In the genomic region with DNA sequence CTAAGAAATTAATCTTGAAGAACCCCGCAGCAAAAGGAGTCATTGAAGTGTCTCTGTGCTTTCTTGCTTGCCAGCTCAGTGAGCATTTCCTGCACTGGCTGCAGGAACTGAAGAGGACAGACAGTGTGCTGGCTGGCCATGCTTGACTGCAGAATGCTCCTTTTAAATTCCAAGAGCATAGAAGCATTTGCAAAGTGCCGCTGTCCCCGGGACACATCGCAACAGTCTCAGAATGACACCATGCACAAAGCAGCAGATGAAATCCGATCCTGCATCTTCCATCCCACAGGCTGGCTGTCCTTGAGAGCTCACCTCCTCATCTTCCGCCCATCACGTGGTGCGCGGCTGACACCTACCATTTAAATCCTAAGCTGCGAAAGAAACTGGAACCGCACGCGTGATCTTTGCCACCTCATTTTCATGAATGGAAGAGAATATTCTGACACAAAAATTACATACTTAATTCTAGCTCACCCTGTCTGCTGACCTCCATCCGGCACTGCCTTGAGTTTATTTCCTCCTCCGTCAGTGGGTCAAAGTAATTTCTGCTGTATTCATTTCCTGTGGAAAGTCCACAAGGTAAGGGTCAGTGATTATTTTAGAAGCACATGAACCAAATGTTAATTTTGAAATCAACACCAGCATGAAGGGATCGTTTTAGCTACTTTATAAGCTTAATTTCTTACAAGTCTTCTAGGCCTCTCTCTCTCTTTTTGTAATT, we compare ENCODE assay signal across 17 mouse cellular contexts.
DNase-seq lines count a peak whose midpoint lies in the region; ATAC-seq and TF ChIP-seq lines count a peak whose summit lies in the region.
"Had no signal": no experiment of that assay in that cellular context is flagged by ENCODE, and none has a peak within 500 bp of the region (broad histone marks: within the 10 kb centered on the region; RNA-seq: fewer than 3 reads in every experiment).

No protein-coding gene starts in this region.

- no peak overlapping the region for H3K9ac ChIP-seq in kidney, embryonic 15.5 days
- no peak overlapping the region for H3K9ac ChIP-seq in embryonic facial prominence, embryonic 11.5 days (replicated peaks; ENCODE audit: low read length)
- no peak overlapping the region for H3K9ac ChIP-seq in midbrain, embryonic 14.5 days (replicated peaks; ENCODE audit: low read length)
- H3K9ac ChIP-seq: limb, embryonic 15.5 days; neural tube, embryonic 12.5 days had no signal

- DNase-seq in kidney, adult 8-10 months: no peak
- peak; percentile 46 for DNase-seq in brain, embryonic 14.5 days (ENCODE audit: low read depth)
- DNase-seq in embryonic facial prominence, embryonic 11.5 days (ENCODE audit: low spot score): peak; percentile 39
- DNase-seq in midbrain, embryonic 14.5 days: peak; percentile 39
- DNase-seq in layer of hippocampus, adult 11-12 months (ENCODE audit: low spot score): no peak
- no peak for DNase-seq in thymus, postnatal 10 days (ENCODE audit: low spot score in 2 of 2)
- no peak for DNase-seq in layer of hippocampus, adult 9-10 months (ENCODE audit: low spot score)
- DNase-seq: gastrocnemius, postnatal 25 days; heart, postnatal 10 days; layer of hippocampus, adult 9-11 months; lung, postnatal 10 days; right cerebral cortex, postnatal 4 days had no signal

- peak overlapping the region; percentile 18; the same call in 1 of the 2 replicates for H3K27ac ChIP-seq in kidney, embryonic 15.5 days
- H3K27ac ChIP-seq in embryonic facial prominence, embryonic 11.5 days (replicated peaks; ENCODE audit: low read depth, low read length): no peak overlapping the region
- H3K27ac ChIP-seq in midbrain, embryonic 14.5 days (replicated peaks; ENCODE audit: low read depth, low read length): no peak overlapping the region
- H3K27ac ChIP-seq: limb, embryonic 15.5 days; neural tube, embryonic 12.5 days; stomach, postnatal 0 days had no signal

- H3K9me3 ChIP-seq in kidney, embryonic 15.5 days (replicated peaks): no peaks in the 10 kb centered on the region
- no peaks in the 10 kb centered on the region for H3K9me3 ChIP-seq in embryonic facial prominence, embryonic 11.5 days (replicated peaks; ENCODE audit: control insufficient read depth, low read length)
- no peaks in the 10 kb centered on the region for H3K9me3 ChIP-seq in midbrain, embryonic 14.5 days (ENCODE audit: control insufficient read depth, low read length)
- H3K9me3 ChIP-seq: limb, embryonic 15.5 days; neural tube, embryonic 12.5 days had no signal

- TF ChIP-seq CTCF in brain, embryonic 14.5 days (IDR thresholded peaks at IDR 0.05; ENCODE audit: borderline replicate concordance, extremely low read depth, insufficient read depth, insufficient read length): no peak

- H3K4me1 ChIP-seq in kidney, embryonic 15.5 days: peaks cover 9% of the 10 kb centered on the region; the same call in 1 of the 2 replicates
- no peaks in the 10 kb centered on the region for H3K4me1 ChIP-seq in embryonic facial prominence, embryonic 11.5 days (ENCODE audit: control insufficient read depth, insufficient read depth, low read length)
- no peaks in the 10 kb centered on the region for H3K4me1 ChIP-seq in midbrain, embryonic 14.5 days (ENCODE audit: control insufficient read depth, insufficient read depth, low read length)
- H3K4me1 ChIP-seq: limb, embryonic 15.5 days; neural tube, embryonic 12.5 days had no signal

- H3K27me3 ChIP-seq in kidney, embryonic 15.5 days: no peaks in the 10 kb centered on the region
- H3K27me3 ChIP-seq in embryonic facial prominence, embryonic 11.5 days (ENCODE audit: control insufficient read depth, insufficient read depth, low read length): no peaks in the 10 kb centered on the region
- H3K27me3 ChIP-seq in midbrain, embryonic 14.5 days (ENCODE audit: control insufficient read depth, insufficient read depth, low read length): no peaks in the 10 kb centered on the region
- H3K27me3 ChIP-seq: neural tube, embryonic 12.5 days had no signal

- TF ChIP-seq POLR2A in brain, embryonic 14.5 days (IDR thresholded peaks at IDR 0.05; ENCODE audit: borderline replicate concordance, extremely low read depth, insufficient read depth, insufficient read length, poor library complexity, severe bottlenecking): no peak

- peak; percentile 92 for ATAC-seq in kidney, embryonic 15.5 days (replicated peaks; ENCODE audit: low FRiP score)
- no peak for ATAC-seq in embryonic facial prominence, embryonic 11.5 days (replicated peaks; ENCODE audit: insufficient number of reproducible peaks, low FRiP score, low TSS enrichment, low read depth)
- no peak for ATAC-seq in midbrain, embryonic 14.5 days (ENCODE audit: low FRiP score, low TSS enrichment)
- ATAC-seq: activated CD4-positive, CD25-positive, alpha-beta regulatory T cell, adult 4 months had no signal

- peak overlapping the region; percentile 51 for H3K4me2 ChIP-seq in kidney, embryonic 15.5 days
- H3K4me2 ChIP-seq in embryonic facial prominence, embryonic 11.5 days (ENCODE audit: low read depth, low read length): no peak overlapping the region
- peak overlapping the region; percentile 32 for H3K4me2 ChIP-seq in midbrain, embryonic 14.5 days (ENCODE audit: low read length)
- H3K4me2 ChIP-seq: limb, embryonic 15.5 days; neural tube, embryonic 12.5 days had no signal

- WGBS in kidney, embryonic 15.5 days: 30% methylated on average over 16 of the region's 16 CpGs
- 50% methylated on average over 16 of the region's 16 CpGs for WGBS in embryonic facial prominence, embryonic 11.5 days
- 45% methylated on average over 16 of the region's 16 CpGs for WGBS in midbrain, embryonic 14.5 days

- H3K4me3 ChIP-seq in kidney, embryonic 15.5 days (replicated peaks): peak overlapping the region; percentile 12; the same call in 1 of the 2 replicates
- no peak overlapping the region for H3K4me3 ChIP-seq in embryonic facial prominence, embryonic 11.5 days (ENCODE audit: low read depth, low read length)
- H3K4me3 ChIP-seq in midbrain, embryonic 14.5 days (replicated peaks; ENCODE audit: low read depth, low read length): no peak overlapping the region
- H3K4me3 ChIP-seq: limb, embryonic 15.5 days; neural tube, embryonic 12.5 days had no signal

- H3K36me3 ChIP-seq in kidney, embryonic 15.5 days: no peaks in the 10 kb centered on the region
- no peaks in the 10 kb centered on the region for H3K36me3 ChIP-seq in embryonic facial prominence, embryonic 11.5 days (replicated peaks; ENCODE audit: control insufficient read depth, insufficient read depth, low read depth, low read length)
- H3K36me3 ChIP-seq in midbrain, embryonic 14.5 days (ENCODE audit: control insufficient read depth, insufficient read depth, low read length): no peaks in the 10 kb centered on the region
- H3K36me3 ChIP-seq: limb, embryonic 15.5 days; neural tube, embryonic 12.5 days had no signal

Comparison
In these comparisons a context has a peak if more than half of its experiments do, and no peak if none do; other contexts are left out.
1. DNase-seq: peak in brain, embryonic 14.5 days (single experiment), embryonic facial prominence, embryonic 11.5 days (single experiment) and midbrain, embryonic 14.5 days (single experiment); none in kidney, adult 8-10 months (0 of 2), layer of hippocampus, adult 11-12 months (single experiment), thymus, postnatal 10 days (0 of 2) and layer of hippocampus, adult 9-10 months (single experiment).